Mouse (Mus musculus) testis, adult 2 months (tissue): ENCODE measurements at regions not wholly inside any gene's neighbourhood (a gene's known extent, or its start where the extent isn't known, plus 50 kb on each side); places are given as distances from the start of the nearest gene placed in this dataset.

Source experiments
- CTCF ChIP-seq: fragments of 200-500 bp; IDR thresholded peaks from 2 replicates; pipeline ENCODE4 v1.5.1; 2012; ENCODE audit warnings: low read depth, mild to moderate bottlenecking, inconsistent platforms, low read length, moderate library complexity; ENCODE audit not compliant: control insufficient read depth, insufficient read depth, insufficient replicate concordance
- POLR2A ChIP-seq: fragments of 200-500 bp; IDR thresholded peaks from 2 replicates; pipeline ENCODE4 v1.6.1; 2012; ENCODE audit warnings: low read depth, mild to moderate bottlenecking, inconsistent platforms, low read length, moderate library complexity; ENCODE audit not compliant: control insufficient read depth

GRCm38 (mm10) chr8:35182141-35182540 lies 583.4 kb upstream of the Gm19410 start:
- TF ChIP-seq CTCF (no peak), POLR2A (no peak)
